Mouse (Mus musculus) small intestine, adult 2 months (tissue): ENCODE measurements around the gene Nt5dc3.

Experiments
- CTCF ChIP-seq: fragments of 200-500 bp; IDR thresholded peaks from 2 replicates; pipeline ENCODE4 v1.5.1; 2012; ENCODE audit warnings: low read depth, mild to moderate bottlenecking, control low read depth, inconsistent platforms, low read length, moderate library complexity, mixed read lengths; ENCODE audit not compliant: insufficient replicate concordance, insufficient read length; ENCODE audit errors: extremely low read depth
- POLR2A ChIP-seq: fragments of 200-500 bp; IDR thresholded peaks from 2 replicates; pipeline ENCODE4 v1.6.1; 2012; ENCODE audit warnings: low read depth, mild to moderate bottlenecking, control low read depth, inconsistent platforms, low read length, moderate library complexity

GRCm38 (mm10) chr10:86872591-86872990 lies 93.8 kb downstream of the Nt5dc3 start:
- TF ChIP-seq CTCF (no peak), POLR2A (no peak)
